Mouse (Mus musculus): ENCODE measurements around the gene Pyy.

Gene Pyy

DNA sequence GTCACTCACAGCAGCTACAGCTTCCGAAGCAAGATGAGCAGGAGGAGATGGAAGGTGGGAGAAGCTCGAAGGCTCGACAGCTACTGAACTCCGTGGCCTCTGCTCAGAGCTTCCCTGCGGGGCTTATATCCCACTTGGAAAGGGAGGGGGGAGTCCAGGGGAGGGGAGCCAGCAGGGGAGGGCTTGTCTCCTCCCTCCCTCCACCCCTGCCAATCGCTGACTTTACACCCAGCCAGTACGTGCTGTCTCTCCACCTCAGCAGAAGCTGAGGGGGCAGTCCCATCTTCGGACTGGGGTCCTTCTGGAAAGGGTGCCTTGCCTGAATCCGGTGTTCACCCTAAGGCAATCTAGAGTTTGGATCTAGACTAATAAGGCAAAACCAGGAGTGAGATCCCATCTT, at the start of gene Pyy:
Gene Pyy, minus strand, starts transcription at position 101 of the 400 bp plus-strand sequence.
- in situ Hi-C loops (cut with MboI; ENCODE audit: low sequenced_read_pairs): no loop called here

DNA sequence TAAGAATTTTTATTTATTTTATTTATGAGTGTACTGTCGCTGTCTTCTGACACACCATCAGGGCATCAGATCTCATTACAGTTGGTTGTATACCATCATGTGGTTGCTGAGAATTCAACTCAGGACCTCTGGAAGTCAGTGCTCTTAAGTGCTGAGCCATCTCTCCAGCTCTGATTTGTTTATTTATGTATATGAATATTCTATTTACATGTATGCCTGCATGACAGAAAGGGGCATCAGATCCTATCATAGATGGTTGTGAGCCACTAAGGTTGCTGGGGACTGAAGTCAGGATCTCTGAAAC, 49.1 kb upstream of the Pyy start:
- in situ Hi-C loops (cut with MboI; ENCODE audit: low sequenced_read_pairs): no loop called here

DNA sequence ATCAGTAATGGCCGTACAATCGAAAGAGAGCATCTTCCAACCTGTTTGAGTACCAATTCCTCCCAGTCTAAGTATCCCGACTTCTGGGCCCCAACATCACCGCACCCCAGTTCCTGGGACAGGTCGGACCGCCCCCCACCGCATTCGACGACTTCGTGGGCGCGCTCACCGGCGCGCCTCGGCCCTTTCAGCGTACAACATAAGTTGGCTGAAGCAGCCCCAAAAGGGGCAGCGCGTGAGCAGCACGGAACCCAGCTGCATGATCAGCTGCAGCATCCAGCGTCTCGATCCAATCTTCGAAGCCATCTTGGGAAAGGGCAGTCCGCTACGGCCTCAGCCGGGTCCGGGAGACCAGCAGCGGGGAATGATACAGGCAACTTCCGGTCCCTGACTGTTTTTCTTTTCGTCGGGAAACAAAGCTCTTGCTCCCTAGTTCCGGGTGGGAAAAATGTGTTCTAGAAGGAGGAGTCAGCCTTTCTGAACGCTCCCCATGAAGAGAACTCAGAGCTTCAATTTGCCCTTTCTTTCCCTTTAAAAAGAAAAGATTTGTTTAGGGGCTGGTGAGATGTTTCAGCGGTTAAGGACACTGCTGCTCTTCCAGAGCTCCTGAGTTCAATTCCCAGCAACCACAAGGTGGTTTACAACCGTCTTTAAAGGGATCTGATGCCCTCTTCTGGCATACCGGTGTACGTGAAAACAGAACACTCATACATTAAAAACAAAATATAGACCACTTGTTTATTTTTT, 48.6 kb upstream of the Pyy start, which contains the start of gene Tmem101:
Gene Tmem101, minus strand, starts transcription at position 366 of the 747 bp plus-strand sequence.
- in situ Hi-C loops (cut with MboI; ENCODE audit: low sequenced_read_pairs): no loop called here

DNA sequence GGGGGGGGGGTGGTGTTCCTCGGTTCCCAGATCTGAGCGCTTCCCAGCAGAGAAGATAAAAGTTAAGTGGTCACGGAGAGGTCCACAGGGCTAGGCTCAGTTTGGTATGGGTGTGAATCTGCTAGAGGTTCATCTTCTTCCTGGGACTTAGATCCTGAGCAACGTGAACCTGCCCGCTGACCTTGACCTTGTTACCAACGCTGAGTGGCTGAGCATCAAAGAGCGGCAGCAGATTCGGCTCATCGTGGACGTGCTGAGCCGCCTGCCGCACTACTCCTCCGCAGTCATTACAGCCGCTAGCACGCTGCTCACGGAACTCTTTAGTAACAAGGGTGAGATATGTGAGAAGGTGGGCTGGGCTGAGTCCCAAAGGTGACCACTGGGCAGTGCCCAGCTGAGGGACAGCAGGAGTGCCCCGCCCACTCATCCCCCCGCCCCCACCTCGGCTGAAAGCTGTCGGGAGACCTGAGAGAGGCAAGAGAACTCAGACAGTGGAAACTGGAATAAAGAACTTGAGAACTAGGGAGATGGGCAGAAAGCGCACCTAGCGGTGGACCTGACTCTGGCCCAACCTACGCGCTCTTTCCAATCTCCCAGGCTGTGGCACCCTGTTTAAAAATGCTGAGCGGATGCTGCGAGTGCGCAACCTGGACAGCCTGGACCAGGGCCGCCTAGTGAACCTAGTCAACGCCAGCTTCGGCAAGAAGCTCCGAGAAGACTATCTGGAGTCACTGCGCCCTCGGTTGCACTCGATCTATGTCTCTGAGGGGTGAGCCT, 39.8 kb upstream of the Pyy start:
- in situ Hi-C loops (cut with MboI; ENCODE audit: low sequenced_read_pairs): no loop called here

- in situ Hi-C loops (cut with MboI; ENCODE audit: low sequenced_read_pairs): no loop called here
These were observed 38.9 kb upstream of the Pyy start for GRCm38 (mm10) chr11:102146531-102146930.

GRCm38 (mm10) chr11:102146005-102146404, 38.4 kb upstream of the Pyy start:
- in situ Hi-C loops (cut with MboI; ENCODE audit: low sequenced_read_pairs): no loop called here

GRCm38 (mm10) chr11:102145471-102146001, 37.9 kb upstream of the Pyy start, which contains the start of gene Nags:
Gene Nags (plus strand): TSS chr11:102145513.
- in situ Hi-C loops (cut with MboI; ENCODE audit: low sequenced_read_pairs): no loop called here

GRCm38 (mm10) chr11:102144957-102145470, 37.4 kb upstream of the Pyy start:
- in situ Hi-C loops (cut with MboI; ENCODE audit: low sequenced_read_pairs): no loop called here

DNA sequence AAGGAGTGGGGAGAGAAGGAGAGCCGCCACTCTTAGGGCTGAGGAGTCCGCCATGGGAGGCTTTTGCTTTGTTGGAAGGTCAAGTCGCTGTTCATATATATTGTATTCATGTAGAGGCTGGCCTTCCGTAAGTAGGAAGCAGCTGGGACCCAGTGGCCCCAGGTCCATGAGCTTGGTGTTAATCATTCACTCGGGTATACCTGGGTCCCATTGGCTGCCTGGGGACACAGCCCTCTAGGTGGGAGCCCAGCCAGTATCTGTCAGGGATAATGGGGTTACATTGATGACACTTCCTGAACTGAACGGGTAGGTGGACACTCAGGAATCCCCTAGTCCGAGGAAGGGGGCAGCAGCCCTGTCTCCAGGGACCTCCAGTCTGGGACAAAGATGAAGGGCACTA, 34.7 kb upstream of the Pyy start:
- in situ Hi-C loops (cut with MboI; ENCODE audit: low sequenced_read_pairs): no loop called here

DNA sequence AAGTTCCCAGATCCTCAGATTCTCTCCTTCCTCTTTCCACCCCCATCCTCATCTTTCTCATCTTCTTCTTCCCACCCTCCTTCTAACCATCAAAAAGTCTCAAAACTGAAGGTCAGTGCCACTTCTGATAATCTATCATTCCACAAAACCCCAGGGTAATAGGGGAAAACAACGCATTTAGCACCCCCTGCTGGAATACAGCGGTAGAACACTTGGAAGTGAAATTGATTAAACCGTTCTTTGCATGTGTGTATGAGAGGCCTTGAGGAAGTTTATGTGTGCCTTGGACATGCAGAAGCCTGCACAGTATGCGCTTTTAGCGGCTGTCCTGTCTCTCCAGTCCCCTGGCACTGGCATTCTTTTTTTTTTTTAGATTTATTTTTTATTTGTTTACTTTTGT, 32.9 kb upstream of the Pyy start:
- in situ Hi-C loops (cut with MboI; ENCODE audit: low sequenced_read_pairs): no loop called here

GRCm38 (mm10) chr11:102138447-102138740, 30.8 kb upstream of the Pyy start:
- in situ Hi-C loops (cut with MboI; ENCODE audit: low sequenced_read_pairs): loop anchor here (5.0 kb wide), 1 partner anchor 71 kb away; no protein-coding TSS in a partner anchor

- in situ Hi-C loops (cut with MboI; ENCODE audit: low sequenced_read_pairs): loop anchor here (5.0 kb wide), 1 partner anchor 71 kb away; no protein-coding TSS in a partner anchor
These were observed 30.2 kb upstream of the Pyy start for GRCm38 (mm10) chr11:102137625-102138446.

GRCm38 (mm10) chr11:102134516-102134915, 26.9 kb upstream of the Pyy start:
- in situ Hi-C loops (cut with MboI; ENCODE audit: low sequenced_read_pairs): no loop called here

- in situ Hi-C loops (cut with MboI; ENCODE audit: low sequenced_read_pairs): no loop called here
These were observed 9.8 kb upstream of the Pyy start for GRCm38 (mm10) chr11:102117386-102117785.

DNA sequence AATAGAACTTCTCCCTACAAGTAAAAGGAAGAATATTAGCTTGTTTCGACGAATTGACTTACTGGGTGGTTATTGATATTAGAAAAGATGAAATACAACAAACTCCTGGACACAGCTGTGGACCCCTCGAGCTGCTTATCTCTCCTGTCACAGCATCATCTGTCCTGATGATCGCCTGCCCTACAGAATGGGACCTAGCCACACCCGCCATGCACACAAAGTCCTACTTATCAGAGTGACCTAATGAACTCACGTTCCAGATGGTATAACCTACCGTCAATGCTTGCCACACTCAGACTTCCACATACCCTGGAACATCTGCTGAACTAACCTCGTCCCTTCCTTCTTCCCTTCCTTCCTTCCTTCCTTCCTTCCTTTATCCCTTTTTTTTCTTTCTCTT, 8.6 kb upstream of the Pyy start:
- in situ Hi-C loops (cut with MboI; ENCODE audit: low sequenced_read_pairs): no loop called here

- in situ Hi-C loops (cut with MboI; ENCODE audit: low sequenced_read_pairs): no loop called here
These were observed 3.9 kb upstream of the Pyy start for GRCm38 (mm10) chr11:102111576-102111975.

DNA sequence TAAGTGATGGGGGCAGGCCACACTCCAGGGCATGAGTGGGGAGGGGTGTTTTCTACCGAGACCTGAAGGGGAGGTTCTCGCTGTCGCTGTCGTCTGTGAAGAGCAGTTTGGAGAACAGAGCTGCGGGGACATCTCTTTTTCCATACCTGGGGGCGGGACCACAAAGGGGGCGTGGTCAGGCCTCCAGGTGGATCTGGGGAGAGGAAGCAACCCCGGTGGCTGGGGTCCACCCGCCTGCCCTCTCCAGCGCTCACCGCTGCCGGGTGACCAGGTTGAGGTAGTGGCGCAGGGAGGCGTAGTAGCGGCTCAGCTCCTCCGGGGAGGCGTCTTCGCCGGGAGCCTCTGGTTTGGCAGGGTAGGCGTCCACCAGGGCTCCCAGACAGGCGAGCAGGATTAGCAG, 721 bp downstream of the Pyy start:
- in situ Hi-C loops (cut with MboI; ENCODE audit: low sequenced_read_pairs): no loop called here

DNA sequence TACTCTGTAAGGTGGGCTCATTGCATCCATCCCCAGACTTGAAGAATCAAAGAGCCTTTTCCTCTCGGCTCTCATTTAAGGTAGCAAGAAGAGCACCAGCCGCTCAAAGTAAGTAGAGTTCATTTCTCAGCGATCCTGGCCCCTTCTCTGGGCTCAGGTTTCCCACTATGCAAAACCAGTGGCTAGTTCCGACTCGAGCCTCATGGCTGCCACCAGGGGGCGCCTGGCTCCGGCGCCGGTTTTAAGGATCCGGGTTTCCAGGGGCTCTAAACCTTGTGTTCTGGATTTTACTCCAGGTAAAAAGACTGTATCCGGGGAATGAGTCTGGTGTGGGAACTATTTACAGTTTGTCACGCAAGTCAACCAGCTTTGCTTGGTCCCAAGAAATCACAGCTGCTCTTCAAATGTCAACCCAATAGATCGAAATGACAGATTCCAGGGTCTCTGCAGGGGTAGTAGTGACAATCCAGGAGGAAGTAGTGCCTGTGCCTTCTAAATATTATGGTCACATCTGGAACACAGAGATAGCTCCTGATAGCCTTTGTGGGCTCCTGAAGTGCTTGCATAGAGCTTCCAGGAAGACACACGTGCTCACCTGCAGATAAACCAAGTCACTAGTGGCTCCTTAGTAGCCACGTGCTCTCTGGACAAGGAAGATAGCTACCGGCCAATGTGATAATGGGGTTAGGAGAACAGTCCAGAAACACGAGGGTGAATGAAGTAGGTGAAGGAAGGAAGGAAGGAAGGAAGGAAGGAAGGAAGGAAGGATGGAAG, 5.0 kb downstream of the Pyy start:
- in situ Hi-C loops (cut with MboI; ENCODE audit: low sequenced_read_pairs): no loop called here

DNA sequence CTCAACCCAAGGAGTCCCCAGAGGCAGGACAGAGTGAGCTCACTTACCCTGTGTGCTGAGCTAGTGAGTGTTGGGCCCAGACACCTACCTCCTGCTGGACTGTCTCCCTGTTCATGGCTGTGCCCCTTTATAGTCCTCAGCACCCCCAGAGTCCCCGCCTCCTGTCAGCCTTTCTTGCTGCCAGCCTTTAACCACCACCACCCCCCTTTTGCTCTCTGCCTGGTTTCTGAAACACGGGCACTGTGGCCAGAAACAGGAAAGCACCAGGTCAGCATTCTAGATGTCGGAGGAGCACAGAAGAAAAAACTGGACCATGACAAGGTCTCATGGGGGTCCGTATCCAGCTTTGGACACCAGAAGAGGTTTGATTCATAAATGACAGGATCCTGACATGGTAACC, 6.4 kb downstream of the Pyy start, which contains the start of gene Ppy:
Gene Ppy, minus strand, starts transcription at position 101 of the 400 bp plus-strand sequence.
- in situ Hi-C loops (cut with MboI; ENCODE audit: low sequenced_read_pairs): no loop called here

DNA sequence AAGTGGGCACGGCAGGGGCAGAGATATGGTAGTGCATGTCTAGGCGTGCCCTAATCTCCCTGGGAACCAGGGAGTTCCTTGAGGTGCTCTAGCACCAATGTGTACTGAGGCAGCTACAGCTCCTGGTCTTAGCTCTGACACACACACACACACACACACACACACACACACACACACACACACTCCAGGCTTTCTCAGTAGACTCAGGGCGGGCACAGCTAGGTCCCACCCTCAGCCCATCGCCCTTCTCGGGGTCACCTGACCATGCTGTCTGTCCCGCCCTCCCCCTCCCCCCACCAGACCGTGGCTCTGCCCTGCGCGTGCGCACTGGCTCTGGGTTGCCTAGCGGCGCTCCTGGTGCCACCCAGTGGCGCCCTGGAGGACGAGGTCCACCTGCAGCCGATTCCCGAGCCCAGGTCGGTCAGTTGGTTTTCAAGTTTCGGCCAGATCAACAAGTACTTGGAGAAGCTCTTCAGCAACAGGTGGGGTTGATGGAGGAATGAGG, 10.7 kb downstream of the Pyy start:
- in situ Hi-C loops (cut with MboI; ENCODE audit: low sequenced_read_pairs): no loop called here
